Mouse (Mus musculus) ES-E14 (cell line): ENCODE results near the gene Lonp2. TPM values are rescaled to one million over a fixed set of nuclear protein-coding genes. Genes with fewer than 3 reads are reported as not detected.

ENCODE experiments used
- DNase-seq: peaks from one replicate; pipeline ENCODE4 v3.0.0-alpha.2; 2013; ENCODE audit warnings: low read depth, low spot score
- H3K27ac ChIP-seq: 2 replicates; pipeline ENCODE4 v1.5.1; 2012; ENCODE audit warnings: low read depth, mild to moderate bottlenecking, low read length, moderate library complexity, mixed read lengths; ENCODE audit not compliant: poor library complexity, insufficient read depth, severe bottlenecking
- H3K36me3 ChIP-seq: 2 replicates; pipeline ENCODE4 v1.6.1; 2012; ENCODE audit warnings: mild to moderate bottlenecking, low read length, moderate library complexity, mixed read lengths; ENCODE audit not compliant: control insufficient read depth, poor library complexity, insufficient read depth, severe bottlenecking
- H3K4me1 ChIP-seq, 2 experiments: fragments of 150-350 bp in 1 of 2; sonication (generic) in 1 of 2; 2 replicates each; pipeline ENCODE4 v1.6.1; 2012; ENCODE audit warnings: low read length in 2 of 2, mild to moderate bottlenecking in 1 of 2, mixed read lengths in 1 of 2; ENCODE audit not compliant: control insufficient read depth in 2 of 2, insufficient read depth in 2 of 2, poor library complexity in 1 of 2
- H3K4me3 ChIP-seq, 2 experiments: fragments of 150-350 bp in 1 of 2; sonication (generic) in 1 of 2; 2 replicates each; pipeline ENCODE4 v1.5.1; 2012; ENCODE audit warnings: low read length in 2 of 2, low read depth in 1 of 2, mild to moderate bottlenecking in 1 of 2, mixed read lengths in 1 of 2; ENCODE audit not compliant: insufficient read depth in 1 of 2, poor library complexity in 1 of 2, severe bottlenecking in 1 of 2
- H3K9ac ChIP-seq: 2 replicates; pipeline ENCODE4 v1.6.1; 2012; ENCODE audit warnings: low read depth, mild to moderate bottlenecking, low read length, mixed read lengths; ENCODE audit not compliant: poor library complexity, insufficient read depth, severe bottlenecking
- H3K9me3 ChIP-seq: fragments of 150-350 bp; sonication (generic); 2 replicates; pipeline ENCODE4 v1.6.1; 2012; ENCODE audit warnings: low read depth, mild to moderate bottlenecking, low read length; ENCODE audit not compliant: control insufficient read depth, insufficient read depth
- CHD2 ChIP-seq: IDR thresholded peaks from 2 replicates; pipeline ENCODE4 v1.6.1; 2014; ENCODE audit warnings: mild to moderate bottlenecking, low read depth, low read length, inconsistent platforms
- HCFC1 ChIP-seq: IDR thresholded peaks from 2 replicates; pipeline ENCODE4 v1.6.1; 2012; ENCODE audit warnings: low read length, inconsistent platforms, borderline replicate concordance; ENCODE audit not compliant: insufficient read depth
- MAFK ChIP-seq: IDR thresholded peaks from 2 replicates; pipeline ENCODE4 v1.6.1; 2014; ENCODE audit warnings: mild to moderate bottlenecking, low read depth, low read length, inconsistent platforms; ENCODE audit not compliant: insufficient read depth
- ZC3H11A ChIP-seq: IDR thresholded peaks from 2 replicates; pipeline ENCODE4 v1.6.1; 2012; ENCODE audit warnings: low read depth, mild to moderate bottlenecking, inconsistent platforms, low read length, borderline replicate concordance
- ZNF384 ChIP-seq: IDR thresholded peaks from 2 replicates; pipeline ENCODE4 v1.6.1; 2012; ENCODE audit warnings: low read depth, low read length, inconsistent platforms
- in situ Hi-C, 2 experiments: fragments of 600-800 bp; cut with MboI; formaldehyde crosslinking; loops; one replicate each; pipeline ENCODE4 v1.15.1; 2025; ENCODE audit warnings: low sequenced_read_pairs in 2 of 2, inconsistent platforms in 1 of 2; ENCODE audit not compliant: unreplicated experiment in 2 of 2
- total RNA-seq: library from RNA; depleted of rRNA; stranded (reverse); fragments of 300-350 nt; gene quantifications from 2 replicates; pipeline ENCODE4 v1.2.3, GENCODE M21; 2012; rRNA removed

Lonp2 gene
- total RNA-seq, 1 experiment = 39.1 TPM

- DNase-seq = no peak
- H3K36me3 ChIP-seq = no peaks in the 10 kb centered on the region
- TF ChIP-seq ZNF384 = no peak
- TF ChIP-seq MAFK = no peak
- no peak for TF ChIP-seq CHD2
- TF ChIP-seq ZC3H11A = no peak
- TF ChIP-seq HCFC1 = no peak
- in situ Hi-C loops = no loop called here
- H3K4me1 ChIP-seq = peaks cover 2 to 8% of the 10 kb centered on the region in 2 experiments; a peak in 3 of 4 replicates
- H3K9me3 ChIP-seq = no peaks in the 10 kb centered on the region
- H3K27ac ChIP-seq = no peak overlapping the region
- H3K4me3 ChIP-seq = no peak overlapping the region
- no peak overlapping the region for H3K9ac ChIP-seq
These were observed 142.8 kb downstream of the Lonp2 start for GRCm38 (mm10) chr8:86766548-86767211.

DNA sequence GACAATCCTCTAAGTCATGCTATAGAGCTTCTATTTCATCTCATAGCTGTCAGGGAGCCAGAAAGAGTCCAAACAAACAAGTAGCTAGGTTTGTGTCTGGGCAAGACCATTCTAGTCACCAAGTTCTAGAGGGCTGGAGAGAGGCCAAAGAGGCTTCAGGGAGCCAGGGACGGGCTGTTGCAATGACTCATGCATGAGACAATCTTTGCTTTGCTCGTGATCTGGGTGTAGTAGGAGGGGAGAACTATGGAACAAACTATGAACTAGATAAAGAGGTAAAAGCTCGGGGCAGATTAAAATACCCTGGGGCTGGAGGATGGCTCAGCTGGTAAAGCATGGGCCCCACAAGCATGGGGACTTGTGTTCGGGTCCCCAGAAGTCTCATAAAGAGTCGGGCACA is 144.7 kb downstream of the Lonp2 start:
- Histone ChIP-seq H3K9ac (no peak overlapping the region), H3K4me1 (peaks cover 2 to 8% of the 10 kb centered on the region in 2 experiments; a peak in 3 of 4 replicates), H3K36me3 (no peaks in the 10 kb centered on the region), H3K27ac (no peak overlapping the region), H3K4me3 (no peak overlapping the region), H3K9me3 (no peaks in the 10 kb centered on the region)
- no peak for DNase-seq
- in situ Hi-C loops = no loop called here
- TF ChIP-seq ZNF384 (no peak), MAFK (no peak), HCFC1 (no peak), ZC3H11A (no peak), CHD2 (no peak)

DNA sequence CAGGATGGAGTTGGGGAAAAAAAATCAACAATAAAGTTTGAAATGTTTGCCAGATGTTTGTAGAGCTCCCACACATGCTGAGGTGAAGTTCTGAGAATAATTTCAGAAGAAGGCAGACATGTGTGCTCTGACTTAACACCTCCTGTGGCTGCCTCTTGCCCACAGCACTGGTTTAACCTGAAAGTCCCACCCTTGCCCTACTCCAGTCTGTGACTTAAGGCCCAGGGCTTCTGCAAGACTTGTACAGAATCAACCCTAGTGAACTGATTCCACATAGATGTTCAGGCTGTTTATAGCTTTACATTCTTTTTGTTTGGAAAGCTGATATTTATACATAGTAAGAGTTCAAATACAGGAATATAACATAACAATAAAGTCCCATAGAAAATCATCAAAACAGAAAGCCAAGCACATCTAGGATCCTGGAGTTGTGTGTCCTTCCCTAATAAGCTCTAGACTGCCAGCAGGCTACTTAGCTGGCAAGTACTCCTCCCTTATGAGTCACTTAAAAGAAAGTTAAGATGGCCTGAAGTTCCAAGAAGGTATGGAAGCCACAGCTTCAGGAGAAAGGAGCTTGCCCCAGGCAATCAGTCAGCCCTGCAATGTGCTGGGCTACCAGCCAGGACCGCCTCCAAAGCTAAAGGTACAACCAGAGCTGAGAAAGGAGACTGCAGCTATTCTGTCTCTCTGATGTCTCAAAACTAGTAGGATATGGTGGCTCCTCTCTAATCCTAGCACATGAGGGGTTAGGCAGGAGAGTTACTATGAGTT is 146.3 kb downstream of the Lonp2 start:
- no peak overlapping the region for H3K9ac ChIP-seq
- H3K4me1 ChIP-seq = peaks cover 2 to 4% of the 10 kb centered on the region in 2 experiments; a peak in 3 of 4 replicates
- no peak overlapping the region for H3K27ac ChIP-seq
- no peaks in the 10 kb centered on the region for H3K9me3 ChIP-seq
- in situ Hi-C loops = no loop called here
- TF ChIP-seq MAFK (no peak), ZC3H11A (no peak), HCFC1 (no peak), ZNF384 (no peak), CHD2 (no peak)
- H3K36me3 ChIP-seq = no peaks in the 10 kb centered on the region
- no peak overlapping the region for H3K4me3 ChIP-seq
- no peak for DNase-seq

Other genes with a start within 250 kb of the Lonp2 start
- 0.11 and 0.36 TPM in 2 replicates for gene Abcc12, start 43.4 kb upstream of the Lonp2 start, total RNA-seq
- gene Gm10638, start 121.7 kb downstream of the Lonp2 start, total RNA-seq = 0.54 and 1.3 TPM in 2 replicates
- gene Siah1a, start 121.9 kb downstream of the Lonp2 start, total RNA-seq = 13.5 and 15.7 TPM in 2 replicates